Mouse (Mus musculus): Measurements from ENCODE around the gene Gm10322. TPM values are rescaled to one million over a fixed set of nuclear protein-coding genes. Genes with fewer than 3 reads are reported as not detected.

Gm10322 gene
- total and polyA plus RNA-seq, 3 experiments, result not detected

GRCm38 (mm10) chr10:59577871-59578801 is 37.7 kb upstream of the Gm10322 start (continued):
- no peak for TF ChIP-seq TBP (conservative IDR thresholded peaks at IDR 0.05; ENCODE audit: low read depth, low read length)

- in situ Hi-C loops (cut with MboI; ENCODE audit: low pct_ligation_motif_present, low pct_unique_long_range_greater_than_20kb, low sequenced_read_pairs), result no loop called here
- Histone ChIP-seq H3K36me3 (replicated peaks in 1 of 2; ENCODE audit: control insufficient read depth in 1 of 2, insufficient read depth in 1 of 2, low read length in 1 of 2) (peaks cover 0 to 11% of the 10 kb centered on the region in 2 experiments), H3K9ac (ENCODE audit: insufficient read depth, low read depth) (no peak overlapping the region), H3K4me1 (ENCODE audit: control insufficient read depth in 1 of 2, insufficient read depth in 2 of 2) (peaks cover 14 to 36% of the 10 kb centered on the region in 2 experiments), H3K27me3 (replicated peaks) (no peaks in the 10 kb centered on the region), H3K9me3 (replicated peaks; ENCODE audit: low read length) (no peaks in the 10 kb centered on the region), H3K79me2 (replicated peaks; ENCODE audit: control insufficient read depth, extremely low read depth, insufficient read depth, poor library complexity, severe bottlenecking) (no peaks in the 10 kb centered on the region; the same call in 1 of the 2 replicates), H3K4me3 (replicated peaks in 1 of 3; ENCODE audit: low read depth in 2 of 3, low read length in 2 of 3, poor library complexity in 1 of 3) (no peak overlapping the region), H3K27ac (ENCODE audit: insufficient read depth, low read depth) (no peak overlapping the region), H3K4me2 (ENCODE audit: insufficient read depth, low read depth, poor library complexity, severe bottlenecking) (no peak overlapping the region)
- no peak for DNase-seq (ENCODE audit: extremely low read depth)
- TF ChIP-seq NELFE (IDR thresholded peaks at IDR 0.05; ENCODE audit: low read depth, low read length) (no peak), RAD21 (IDR thresholded peaks at IDR 0.05; ENCODE audit: low read depth, low read length) (no peak)
- dilution Hi-C loops (cut with MboI; ENCODE audit: extremely low pct_ligation_motif_present, extremely low pct_unique_long_range_greater_than_20kb, low sequenced_read_pairs), result no loop called here
These were observed 36.2 kb upstream of the Gm10322 start for GRCm38 (mm10) chr10:59579645-59580044.

- no peak overlapping the region for H3K27ac ChIP-seq (ENCODE audit: insufficient read depth, low read depth)
- H3K4me2 ChIP-seq (ENCODE audit: insufficient read depth, low read depth, poor library complexity, severe bottlenecking), result no peak overlapping the region
- no peaks in the 10 kb centered on the region; the same call in 1 of the 2 replicates for H3K79me2 ChIP-seq (replicated peaks; ENCODE audit: control insufficient read depth, extremely low read depth, insufficient read depth, poor library complexity, severe bottlenecking)
- H3K9ac ChIP-seq (ENCODE audit: insufficient read depth, low read depth), result no peak overlapping the region
- no peak for DNase-seq (ENCODE audit: extremely low read depth)
- no peaks in the 10 kb centered on the region for H3K9me3 ChIP-seq (replicated peaks; ENCODE audit: low read length)
- H3K4me1 ChIP-seq (ENCODE audit: control insufficient read depth in 1 of 2, insufficient read depth in 2 of 2), result peaks cover 14 to 33% of the 10 kb centered on the region in 2 experiments
- H3K36me3 ChIP-seq (replicated peaks in 1 of 2; ENCODE audit: control insufficient read depth in 1 of 2, insufficient read depth in 1 of 2, low read length in 1 of 2), result peaks cover 0 to 11% of the 10 kb centered on the region in 2 experiments
- in situ Hi-C loops (cut with MboI; ENCODE audit: low pct_ligation_motif_present, low pct_unique_long_range_greater_than_20kb, low sequenced_read_pairs), result no loop called here
- dilution Hi-C loops (cut with MboI; ENCODE audit: extremely low pct_ligation_motif_present, extremely low pct_unique_long_range_greater_than_20kb, low sequenced_read_pairs), result no loop called here
- no peaks in the 10 kb centered on the region for H3K27me3 ChIP-seq (replicated peaks)
- TF ChIP-seq EP300 (IDR thresholded peaks at IDR 0.05; ENCODE audit: low read length) (peak; percentile 40; the same call in 1 of the 2 replicates), JUND (conservative IDR thresholded peaks at IDR 0.05; ENCODE audit: low read depth, low read length) (peak; percentile 73; the same call in 1 of the 2 replicates), IRF4 (IDR thresholded peaks at IDR 0.05; ENCODE audit: low read depth, low read length) (peak; percentile 71), ETS1 (conservative IDR thresholded peaks at IDR 0.05; ENCODE audit: low read depth, low read length) (peak; percentile 38; the same call in 1 of the 2 replicates), ZNF384 (IDR thresholded peaks at IDR 0.05; ENCODE audit: low read depth, low read length) (peak; percentile 86), MEF2A (IDR thresholded peaks at IDR 0.05; ENCODE audit: borderline replicate concordance, low read depth, low read length) (peak; percentile 22; the same call in 1 of the 2 replicates), CHD2 (IDR thresholded peaks at IDR 0.05; ENCODE audit: low read length) (no peak), CHD1 (IDR thresholded peaks at IDR 0.05; ENCODE audit: low read depth, low read length) (no peak), MAZ (IDR thresholded peaks at IDR 0.05; ENCODE audit: low read depth, low read length) (no peak), E2F4 (IDR thresholded peaks at IDR 0.05; ENCODE audit: insufficient replicate concordance, low read depth, low read length) (no peak)
- H3K4me3 ChIP-seq (replicated peaks in 1 of 3; ENCODE audit: low read depth in 2 of 3, low read length in 2 of 3, poor library complexity in 1 of 3), result no peak overlapping the region
These were observed 35.2 kb upstream of the Gm10322 start for GRCm38 (mm10) chr10:59580593-59581149.
